Mouse (Mus musculus): ENCODE data around the gene Dlx1. TPM values are rescaled to one million over a fixed set of nuclear protein-coding genes. Genes with fewer than 3 reads are reported as not detected.

The Dlx1 gene
- total RNA-seq, 2 experiments from 2014 or later, result not detected

DNA sequence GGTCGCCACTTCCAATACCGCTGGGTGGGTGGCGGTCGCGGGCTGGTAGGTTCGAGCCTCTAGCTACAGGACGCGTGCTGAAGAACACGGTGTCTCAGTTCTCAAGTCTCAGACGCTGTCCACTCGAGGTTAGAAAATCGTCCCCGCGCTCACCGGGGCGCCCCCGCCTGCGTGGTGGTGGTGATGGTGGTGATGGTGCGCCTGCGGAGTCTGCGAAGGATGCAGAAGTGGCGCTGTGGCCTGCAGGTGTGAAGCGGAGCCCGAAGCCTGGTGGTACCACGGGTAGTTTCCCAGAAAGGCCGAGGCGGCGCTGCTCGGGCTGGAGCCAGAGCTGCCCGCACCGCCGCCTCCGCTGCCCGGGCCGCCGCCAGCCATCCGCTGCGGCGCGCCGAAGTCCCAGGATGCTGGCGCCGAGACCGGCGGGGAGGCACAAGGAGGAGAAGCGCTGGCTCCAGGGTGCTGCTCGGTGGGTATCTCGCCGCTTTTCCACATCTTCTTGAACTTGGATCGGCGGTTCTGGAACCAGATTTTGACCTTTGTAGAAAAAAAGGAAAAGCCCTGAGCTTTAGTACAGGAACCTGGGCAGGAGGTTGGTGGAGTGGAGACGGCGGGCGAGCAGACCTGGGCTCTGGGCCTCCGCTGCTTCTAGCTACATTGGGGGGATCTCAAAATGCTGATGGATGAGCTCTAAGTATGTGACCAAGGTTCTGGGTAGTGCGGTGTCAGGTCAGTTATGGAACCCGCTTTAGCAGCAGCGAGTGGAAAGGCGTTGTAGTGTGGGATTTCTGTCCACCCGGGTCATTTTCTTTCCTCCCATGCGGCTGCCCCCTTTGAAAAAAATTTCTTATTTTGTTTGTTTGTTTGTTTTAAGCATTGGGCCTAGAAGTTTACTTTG lies 16.7 kb downstream of the Dlx1 start:
- no peak for DNase-seq
- intact Hi-C loops (cut with DNase I), result loop anchor here (2.0 to 10.0 kb wide), 4 partner anchors 14 to 1730 kb away; partner anchors contain the start of gene Sp9

DNA sequence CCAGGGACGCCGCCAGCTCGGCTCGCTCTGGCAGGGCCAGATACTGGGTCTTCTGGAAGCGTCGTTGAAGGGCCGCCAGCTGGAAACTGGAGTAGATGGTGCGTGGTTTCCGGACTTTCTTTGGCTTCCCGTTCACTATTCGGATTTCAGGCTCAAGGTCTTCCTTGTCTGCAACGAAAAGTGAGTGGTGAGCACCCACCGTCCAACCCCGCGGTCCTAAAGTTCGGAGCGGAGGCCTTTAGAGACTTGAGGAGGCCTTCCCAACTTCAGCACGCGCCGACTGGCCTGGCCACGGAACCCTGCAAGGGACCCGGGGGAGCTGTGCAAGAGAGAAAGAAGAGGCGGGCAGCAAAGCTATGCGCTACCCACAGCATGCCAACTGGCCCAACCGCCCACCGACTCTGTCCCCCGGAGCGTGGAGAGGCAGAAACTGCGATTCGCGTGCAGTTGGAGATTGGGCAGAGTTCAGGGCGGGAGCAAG lies 17.5 kb downstream of the Dlx1 start:
- intact Hi-C loops (cut with DNase I), result loop anchor here (2.0 to 10.0 kb wide), 4 partner anchors 15 to 1729 kb away; partner anchors contain the start of gene Sp9
- no peak for DNase-seq

DNA sequence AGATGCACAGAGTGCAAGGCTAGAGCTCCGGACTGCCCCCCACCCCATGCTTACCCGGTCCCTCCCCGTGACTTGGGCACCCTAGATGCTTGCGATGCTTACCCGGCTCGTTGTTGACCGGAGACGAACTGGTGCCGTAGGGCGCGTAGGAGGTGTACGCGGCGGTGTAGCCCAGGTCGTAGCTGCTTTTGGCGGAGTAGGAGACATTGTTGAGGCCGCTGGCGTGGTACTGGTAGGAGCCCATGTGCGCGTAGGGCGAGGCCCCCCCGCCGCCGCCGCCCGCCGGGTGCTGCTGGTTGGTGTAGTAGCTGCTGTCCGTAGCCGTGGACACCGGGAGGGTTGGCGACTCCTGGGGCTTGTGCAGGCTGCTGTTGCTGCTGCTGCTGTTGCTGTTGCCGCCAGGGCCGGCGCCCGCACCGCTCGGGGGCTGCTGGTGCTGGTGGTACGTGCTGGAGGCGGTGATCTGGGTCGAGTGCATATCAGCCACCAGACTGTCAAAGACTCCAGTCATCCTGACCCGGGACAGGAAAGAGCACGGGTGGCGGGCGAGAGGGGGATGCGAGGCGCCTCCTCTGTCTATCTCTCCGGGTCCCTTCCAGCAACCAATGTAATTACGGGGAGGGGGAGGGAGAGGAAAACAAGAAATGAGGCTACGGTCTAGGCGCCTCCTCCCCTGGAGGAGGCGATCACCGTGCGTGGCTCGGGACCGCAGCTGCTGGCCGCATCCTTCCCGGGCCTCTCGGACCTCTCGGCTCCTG lies 18.1 kb downstream of the Dlx1 start:
- no peak for DNase-seq
- intact Hi-C loops (cut with DNase I), result loop anchor here (2.0 to 10.0 kb wide), 4 partner anchors 15 to 1729 kb away; partner anchors contain the start of gene Sp9

DNA sequence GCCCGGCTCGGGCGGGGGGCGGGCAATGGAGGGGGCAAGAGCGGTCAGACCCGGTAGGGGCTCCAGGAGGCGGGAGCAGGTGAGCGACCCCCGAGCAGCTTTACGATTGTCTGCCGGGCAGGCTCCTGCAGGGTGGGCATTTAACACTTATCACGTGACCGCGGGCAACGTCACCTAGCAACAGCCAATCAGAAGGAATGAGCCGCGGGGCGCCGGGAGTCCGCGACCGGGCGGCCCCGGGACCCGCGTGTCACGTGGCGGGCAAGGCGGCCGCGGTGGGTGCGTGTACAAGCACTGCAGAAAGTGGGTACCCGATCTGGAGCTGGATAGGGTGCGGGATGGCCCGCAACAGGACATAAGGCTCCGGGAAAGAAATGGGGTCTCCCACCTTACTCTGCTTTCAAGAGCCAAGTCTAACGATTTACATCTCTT lies 18.7 kb downstream of the Dlx1 start, which contains the start of gene Dlx2:
Gene Dlx2, minus strand, starts transcription at position 115 of the 432 bp plus-strand sequence.
- intact Hi-C loops (cut with DNase I), result loop anchor here (5.0 to 10.0 kb wide), 3 partner anchors 294 to 1728 kb away; partner anchors contain the start of gene Sp9
- no peak for DNase-seq

DNA sequence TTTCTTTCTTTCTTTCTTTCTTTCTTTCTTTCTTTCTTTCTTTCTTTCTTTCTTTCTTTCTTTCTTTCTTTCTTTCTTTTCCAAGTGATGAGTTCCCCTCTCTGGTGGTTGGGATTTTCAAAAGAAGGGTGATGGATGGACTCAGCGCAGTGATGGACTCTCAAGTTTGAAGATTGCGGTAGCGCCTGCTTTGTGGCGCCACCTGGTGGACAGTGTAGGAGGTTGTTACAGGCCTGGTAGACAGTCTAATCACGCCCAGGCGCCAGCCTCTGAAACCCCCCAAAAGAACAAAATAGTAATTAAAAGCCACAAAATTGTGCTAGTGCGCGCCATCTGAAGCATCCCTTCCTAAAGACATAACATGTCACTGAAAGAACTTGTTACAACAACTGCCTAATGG lies 19.9 kb downstream of the Dlx1 start:
- intact Hi-C loops (cut with DNase I), result loop anchor here (5.0 to 10.0 kb wide), 3 partner anchors 296 to 1727 kb away; partner anchors contain the start of gene Sp9
- peak; percentile 57 to 65 for DNase-seq

DNA sequence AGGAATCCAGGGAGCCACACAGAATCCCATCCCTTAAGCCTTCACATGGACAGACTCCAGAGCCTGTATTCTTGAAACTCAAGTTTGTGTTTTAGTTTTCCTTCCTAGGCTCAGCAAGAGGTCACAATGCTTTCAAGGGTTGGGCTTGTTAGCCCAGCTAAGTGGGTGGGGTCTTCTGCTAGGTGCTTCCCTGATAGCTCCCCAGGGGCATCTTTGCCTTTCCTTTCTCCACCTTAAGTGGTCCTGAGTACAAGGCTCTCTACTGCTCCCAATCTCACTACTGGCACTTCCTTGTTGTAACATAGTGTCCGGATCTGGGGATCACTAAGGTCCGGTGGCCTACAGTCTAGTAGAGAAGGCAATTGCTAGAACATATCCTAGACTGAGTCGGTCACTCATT lies 22.4 kb downstream of the Dlx1 start:
- no peak for DNase-seq
- intact Hi-C loops (cut with DNase I), result no loop called here

DNA sequence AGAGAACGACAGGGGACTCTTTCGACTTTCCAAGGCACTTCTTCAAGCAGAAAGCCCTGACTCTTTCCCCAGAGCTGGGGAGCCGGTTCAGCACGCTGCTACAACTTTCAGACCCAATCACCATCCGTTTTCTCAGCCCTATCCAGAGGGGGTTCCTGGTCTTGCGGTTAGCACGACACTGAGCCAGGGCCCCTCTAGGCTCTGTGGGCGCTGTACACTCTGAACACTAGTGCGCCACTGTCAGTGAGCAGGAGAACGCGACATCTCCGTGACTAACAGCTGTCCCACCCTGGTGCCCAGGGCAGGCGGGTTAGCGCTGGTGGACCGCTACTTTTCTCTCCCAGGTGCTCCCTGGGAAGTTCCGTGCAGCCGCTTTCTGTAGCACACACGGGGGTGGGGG lies 23.8 kb downstream of the Dlx1 start:
- intact Hi-C loops (cut with DNase I), result no loop called here
- DNase-seq, result no peak

DNA sequence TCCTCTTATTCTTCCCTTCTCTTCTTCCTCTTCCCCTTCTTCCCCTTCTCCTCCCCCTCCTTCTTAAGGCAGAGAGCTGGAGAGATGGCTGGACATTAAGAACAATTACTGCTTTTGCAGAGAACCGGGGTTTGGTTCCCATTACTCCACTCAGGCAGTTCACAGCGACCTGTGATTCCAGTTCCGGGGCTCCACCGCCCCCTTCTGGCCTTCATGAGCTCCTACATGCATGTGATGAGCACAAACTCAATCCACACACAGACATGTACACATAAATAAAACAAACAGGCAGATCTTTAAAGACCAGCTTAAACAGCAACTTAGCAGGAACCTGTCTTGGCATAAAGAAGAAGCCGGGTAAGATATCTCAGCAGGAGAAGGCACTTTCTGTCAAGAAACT lies 28.2 kb downstream of the Dlx1 start:
- DNase-seq, result no peak
- intact Hi-C loops (cut with DNase I), result no loop called here

DNA sequence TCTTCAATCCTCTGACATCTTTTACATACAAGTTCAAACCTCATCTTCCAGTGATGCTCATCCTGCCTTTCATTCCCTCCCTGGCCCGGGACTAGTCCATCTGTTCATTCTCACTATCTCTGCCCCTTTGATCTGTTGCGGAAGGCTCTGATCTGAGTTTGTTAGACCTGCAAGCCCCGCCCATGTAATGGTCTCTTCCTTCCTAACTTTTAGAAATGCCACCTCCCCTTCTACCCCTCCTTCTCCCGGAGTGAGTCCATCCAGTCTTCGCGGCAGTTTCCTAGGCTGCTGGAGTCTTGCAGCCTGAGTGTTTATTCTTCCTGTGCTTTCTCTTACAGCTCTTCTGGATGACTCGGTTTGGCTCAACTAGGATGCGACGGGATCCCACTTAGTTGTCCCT lies 38.6 kb downstream of the Dlx1 start:
- intact Hi-C loops (cut with DNase I), result no loop called here
- DNase-seq, result no peak

DNA sequence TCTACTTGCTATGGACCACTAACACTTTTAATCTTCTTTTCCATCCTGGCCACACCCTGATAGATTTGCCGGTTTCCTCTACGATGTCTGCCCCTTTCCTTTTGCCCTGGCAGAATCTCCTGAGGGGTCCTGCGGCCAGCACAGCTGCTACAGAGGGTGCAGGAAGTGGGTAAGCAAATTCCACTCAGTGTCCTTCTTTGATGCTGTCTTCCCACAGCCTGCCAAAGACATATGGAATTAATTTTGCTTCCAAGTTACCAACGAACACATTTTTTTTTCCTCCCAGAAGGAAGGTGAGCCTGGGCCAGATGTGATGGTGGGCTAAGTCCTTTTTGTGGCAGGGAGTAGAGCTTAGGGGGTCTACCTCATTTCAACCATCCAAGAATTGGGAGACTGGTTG lies 45.8 kb downstream of the Dlx1 start:
- no peak for DNase-seq
- intact Hi-C loops (cut with DNase I), result no loop called here

DNA sequence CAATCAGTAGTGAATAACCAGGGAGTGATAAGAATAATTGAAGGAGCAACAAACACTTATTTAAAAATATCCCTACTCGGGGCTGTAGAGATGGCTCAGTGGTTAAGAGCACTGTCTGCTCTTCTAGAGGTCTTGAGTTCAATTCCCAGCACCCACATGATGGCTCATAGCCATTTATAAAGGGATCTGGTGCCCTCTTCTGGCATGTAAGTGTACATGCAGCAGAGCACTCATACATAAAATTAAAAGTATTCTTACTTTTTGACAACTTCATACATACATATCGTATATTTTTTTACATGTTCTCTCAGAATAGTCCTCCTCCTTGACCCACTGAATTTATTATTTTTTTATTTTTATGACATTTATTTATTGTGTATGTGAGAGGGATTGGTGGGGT lies 49.1 kb downstream of the Dlx1 start:
- intact Hi-C loops (cut with DNase I), result no loop called here
- DNase-seq, result no peak

DNA sequence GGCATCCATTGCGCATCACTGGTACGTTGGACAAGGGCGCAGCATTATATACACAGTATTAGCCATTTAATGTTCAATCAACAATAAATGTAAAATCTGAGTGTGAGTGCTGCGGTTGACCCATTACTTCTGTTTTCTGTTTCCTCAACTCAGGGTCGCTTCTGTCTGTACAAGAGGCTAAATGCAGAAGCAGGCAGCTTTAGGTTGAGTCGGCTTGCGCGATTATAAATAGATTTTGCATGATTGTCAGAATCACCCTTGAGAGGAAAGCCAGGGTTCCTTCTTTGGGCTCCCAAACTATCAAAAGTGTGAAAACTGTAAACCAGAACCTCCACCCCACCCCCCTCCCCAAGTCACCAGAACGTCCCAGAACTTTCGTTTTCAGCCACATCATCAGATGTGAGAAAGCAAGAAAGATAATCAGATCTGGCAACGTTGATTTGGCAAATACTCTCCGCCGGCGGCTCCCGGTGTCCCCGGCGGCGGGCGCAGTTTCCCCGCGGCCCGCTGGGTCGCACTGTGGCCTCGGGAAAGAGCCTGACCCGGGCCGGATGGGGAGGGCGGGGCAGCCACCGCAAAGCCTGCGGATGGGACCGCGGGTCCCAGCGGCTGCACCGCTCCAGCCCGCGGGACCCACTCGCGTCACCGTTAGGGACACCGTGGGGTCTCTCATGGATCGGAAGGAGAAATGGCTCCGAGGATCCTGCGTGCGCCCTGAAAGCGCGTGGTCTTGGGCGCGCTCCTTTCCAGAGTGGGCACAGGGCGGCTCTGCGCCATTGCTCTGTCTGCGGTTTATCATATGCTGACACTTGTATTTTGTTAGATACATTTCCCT lies 52.9 kb downstream of the Dlx1 start:
- peak; percentile 27 to 33 for DNase-seq
- intact Hi-C loops (cut with DNase I), result loop anchor here (5.0 kb wide), 1 partner anchor 231 kb away; no protein-coding TSS in a partner anchor

DNA sequence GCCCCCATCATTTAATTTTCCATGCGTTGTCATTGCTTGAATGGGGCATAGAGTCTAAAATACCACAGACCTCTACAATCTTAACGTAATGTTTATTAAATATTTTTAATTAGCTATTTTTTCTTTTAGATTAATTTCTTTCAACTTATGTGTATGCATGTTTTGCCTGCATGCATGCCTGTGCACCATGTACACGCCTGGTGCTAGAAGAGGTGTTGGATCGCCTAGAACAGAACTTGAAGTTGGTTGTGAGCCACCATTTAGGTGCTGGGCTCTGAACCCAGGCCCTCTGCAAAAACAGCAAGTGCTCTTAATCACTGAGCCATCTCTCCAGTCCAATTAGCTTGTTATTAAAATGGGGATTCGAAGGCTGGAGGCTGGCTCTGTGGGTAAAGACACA lies 53.6 kb downstream of the Dlx1 start:
- intact Hi-C loops (cut with DNase I), result loop anchor here (5.0 kb wide), 1 partner anchor 231 kb away; no protein-coding TSS in a partner anchor
- no peak for DNase-seq

Other genes with a start within 250 kb of the Dlx1 start
- 100 to 1,000 TPM; 386 to 403 TPM for gene Slc25a12, start 160.4 kb upstream of the Dlx1 start, total RNA-seq (2021)
- 10 to 100 TPM; 16.0 to 17.0 TPM for gene Hat1, start 139.2 kb upstream of the Dlx1 start, total RNA-seq (2021)
- 10 to 100 TPM; 27.3 to 29.6 TPM for gene Metap1d, start 74.8 kb upstream of the Dlx1 start, total RNA-seq (2021)
- gene Dlx2, start 18.6 kb downstream of the Dlx1 start, total RNA-seq (2021), result not detected
- gene Itga6, start 217.5 kb downstream of the Dlx1 start, total RNA-seq (2021), result 10 to 100 TPM; 14.6 to 17.8 TPM

Data from gastrocnemius, postnatal 36 days (tissue).